Mouse (Mus musculus): ENCODE results near the gene Bysl.

Bysl gene

GRCm38 (mm10) chr17:47594183-47594968, 16.9 kb downstream of the Bysl start:
- DNase-seq (ENCODE audit: low spot score in 2 of 2), result peak; percentile 47 to 50

GRCm38 (mm10) chr17:47593854-47594182, 17.5 kb downstream of the Bysl start:
- DNase-seq (ENCODE audit: low spot score in 2 of 2), result no peak

GRCm38 (mm10) chr17:47593215-47593853, 18.0 kb downstream of the Bysl start:
- DNase-seq (ENCODE audit: low spot score in 2 of 2), result peak; percentile 78 to 89

DNA sequence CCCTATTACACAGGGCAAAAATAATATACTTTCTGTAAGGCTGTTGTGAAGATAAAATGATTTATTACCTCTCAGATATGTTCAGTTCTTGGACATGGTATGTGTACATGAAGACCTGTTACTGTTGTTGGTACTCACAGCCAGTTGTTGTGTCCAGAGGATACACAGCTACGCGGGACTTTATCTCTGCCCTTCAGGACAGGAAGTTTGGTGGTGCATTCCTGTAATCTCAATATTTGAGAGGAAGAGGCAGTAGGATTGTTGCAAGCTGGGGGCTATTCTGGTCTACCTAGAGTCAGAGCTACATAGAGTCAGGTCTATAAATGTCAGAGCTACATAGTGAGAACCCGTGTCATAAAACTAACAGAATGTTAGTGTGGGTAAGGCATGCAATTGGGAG, 20.2 kb downstream of the Bysl start:
- DNase-seq (ENCODE audit: low spot score in 2 of 2), result no peak

GRCm38 (mm10) chr17:47588517-47588916, 22.8 kb downstream of the Bysl start:
- no peak for DNase-seq (ENCODE audit: low spot score in 2 of 2)

DNA sequence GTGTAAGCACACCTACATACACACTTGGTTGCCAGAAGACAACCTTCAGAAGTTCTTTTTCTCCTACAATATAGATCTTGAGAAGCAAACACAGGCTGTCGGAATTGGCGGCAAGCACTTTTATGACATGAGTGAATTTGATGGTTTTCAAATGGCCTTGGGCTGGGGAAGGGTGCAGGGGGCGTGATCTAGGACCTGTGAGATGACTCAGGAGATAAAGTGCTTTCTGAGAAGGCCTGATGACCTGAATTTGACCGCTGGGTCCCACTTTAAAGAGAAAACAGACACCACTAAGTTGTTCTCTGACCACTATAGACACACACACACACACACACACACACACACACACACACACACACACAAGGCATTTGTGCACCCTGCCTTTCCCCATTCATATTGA, 30.3 kb downstream of the Bysl start:
- no peak for DNase-seq (ENCODE audit: low spot score in 2 of 2)

GRCm38 (mm10) chr17:47578655-47579054, 32.6 kb downstream of the Bysl start:
- no peak for DNase-seq (ENCODE audit: low spot score in 2 of 2)

GRCm38 (mm10) chr17:47574830-47575229, 36.5 kb downstream of the Bysl start:
- no peak for DNase-seq (ENCODE audit: low spot score in 2 of 2)

GRCm38 (mm10) chr17:47574028-47574427, 37.3 kb downstream of the Bysl start:
- DNase-seq (ENCODE audit: low spot score in 2 of 2), result no peak

GRCm38 (mm10) chr17:47572436-47572835, 38.9 kb downstream of the Bysl start:
- DNase-seq (ENCODE audit: low spot score in 2 of 2), result no peak

DNA sequence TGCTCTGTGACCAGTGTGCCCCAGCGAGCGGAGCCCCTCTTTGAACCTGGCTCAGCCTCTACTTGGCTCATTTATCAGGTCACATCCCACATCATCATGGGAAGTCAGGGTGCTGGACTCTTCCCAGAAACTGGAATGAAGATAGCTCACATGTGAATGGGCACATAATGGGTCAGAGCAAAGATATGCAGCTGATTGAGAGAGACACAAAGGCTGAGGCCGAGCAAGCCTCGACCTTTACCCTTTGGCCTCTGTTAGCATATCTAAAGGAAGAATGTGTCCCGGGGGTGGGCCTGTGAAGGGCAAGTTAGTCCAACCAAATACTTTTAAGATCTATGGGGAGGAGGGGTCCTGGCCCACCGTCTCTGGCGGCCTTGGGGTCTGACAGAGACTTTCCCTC, 39.7 kb downstream of the Bysl start:
- no peak for DNase-seq (ENCODE audit: low spot score in 2 of 2)

- no peak for DNase-seq (ENCODE audit: low spot score in 2 of 2)
Observed at GRCm38 (mm10) chr17:47568951-47569527, 42.3 kb downstream of the Bysl start.

GRCm38 (mm10) chr17:47568389-47568788, 42.9 kb downstream of the Bysl start:
- DNase-seq (ENCODE audit: low spot score in 2 of 2), result no peak

DNA sequence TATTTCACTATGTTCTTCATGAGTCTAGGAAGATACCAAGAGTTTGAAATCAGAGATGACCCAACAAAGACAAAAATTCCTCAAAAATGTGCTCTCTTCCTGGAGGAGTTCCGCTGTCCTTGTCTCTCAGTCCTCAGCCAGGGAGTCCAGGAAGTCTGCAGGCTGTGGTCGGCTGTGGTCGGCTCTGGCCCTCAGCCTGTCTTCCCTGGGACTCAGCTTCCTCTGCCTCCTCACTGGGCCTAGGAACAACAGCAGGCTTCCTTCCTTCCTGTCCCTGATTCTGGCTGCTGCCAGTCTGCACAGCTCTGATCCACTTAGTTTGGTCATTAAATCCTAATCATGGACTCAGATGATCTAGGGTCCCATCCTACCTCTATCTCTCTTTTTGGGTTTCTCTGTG, 44.0 kb downstream of the Bysl start:
- no peak for DNase-seq (ENCODE audit: low spot score in 2 of 2)

DNA sequence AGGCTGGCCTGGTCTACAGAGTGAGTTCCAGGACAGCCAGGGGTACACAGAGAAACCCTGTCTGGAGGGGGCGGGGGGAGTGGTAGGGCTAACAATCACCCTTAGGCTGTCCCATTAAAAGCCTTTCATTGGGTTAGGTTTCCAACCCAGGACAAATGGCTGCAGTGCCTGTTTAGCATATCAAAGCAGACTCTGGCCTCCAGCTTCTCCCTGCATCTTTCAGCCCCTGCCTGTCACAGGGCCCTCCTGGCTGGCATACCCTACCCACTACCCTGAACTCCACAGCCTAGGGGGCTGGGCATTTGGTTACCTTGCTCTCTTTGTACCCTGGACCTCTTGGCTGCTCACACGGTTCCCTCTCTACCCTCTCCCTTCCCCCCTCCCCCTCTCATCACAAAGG, 45.2 kb downstream of the Bysl start:
- no peak for DNase-seq (ENCODE audit: low spot score in 2 of 2)

- no peak for DNase-seq (ENCODE audit: low spot score in 2 of 2)
Observed at GRCm38 (mm10) chr17:47564612-47565011, 46.7 kb downstream of the Bysl start.

DNA sequence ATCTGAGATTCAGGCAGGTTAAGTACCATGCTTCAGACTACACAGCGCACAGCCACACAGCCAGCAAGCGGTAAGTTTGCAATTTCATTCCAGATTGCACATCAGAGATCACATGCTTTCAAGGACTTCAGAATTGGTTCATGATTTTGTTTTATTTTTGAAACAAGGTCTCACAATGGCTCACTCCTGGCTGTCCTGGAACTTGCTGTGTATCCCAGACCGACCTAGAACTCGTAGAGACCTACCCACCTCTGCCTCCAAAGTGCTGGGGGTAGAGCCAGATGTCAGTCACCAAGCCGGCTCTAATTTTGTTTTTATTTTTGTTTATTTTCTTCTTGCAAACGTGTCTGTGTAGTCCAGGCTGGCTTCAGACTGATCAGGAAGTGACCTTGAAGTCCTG, 48.4 kb downstream of the Bysl start:
- DNase-seq (ENCODE audit: low spot score in 2 of 2), result no peak

- DNase-seq (ENCODE audit: low spot score in 2 of 2), result no peak
Observed at GRCm38 (mm10) chr17:47559726-47560125, 51.6 kb downstream of the Bysl start.

DNA sequence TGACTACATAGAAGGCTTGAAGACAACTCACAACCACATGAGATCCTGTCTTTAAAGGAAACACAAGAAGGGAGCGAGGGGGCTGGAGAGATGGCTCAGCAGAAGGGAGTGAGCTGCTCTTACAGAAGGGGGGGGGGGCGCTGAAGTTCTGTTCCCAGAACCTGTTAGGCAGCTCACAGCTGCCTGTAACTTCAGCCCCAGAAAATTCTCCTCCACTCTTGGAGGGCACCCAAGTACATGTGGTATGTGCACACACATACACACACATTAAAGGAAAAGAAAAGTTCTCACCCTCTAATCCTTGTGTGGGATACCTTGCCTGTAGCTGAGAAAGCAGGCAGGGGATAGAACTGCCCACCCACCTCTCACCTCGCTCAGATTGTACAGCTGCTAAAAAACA, 54.1 kb downstream of the Bysl start:
- DNase-seq (ENCODE audit: low spot score in 2 of 2), result no peak

DNA sequence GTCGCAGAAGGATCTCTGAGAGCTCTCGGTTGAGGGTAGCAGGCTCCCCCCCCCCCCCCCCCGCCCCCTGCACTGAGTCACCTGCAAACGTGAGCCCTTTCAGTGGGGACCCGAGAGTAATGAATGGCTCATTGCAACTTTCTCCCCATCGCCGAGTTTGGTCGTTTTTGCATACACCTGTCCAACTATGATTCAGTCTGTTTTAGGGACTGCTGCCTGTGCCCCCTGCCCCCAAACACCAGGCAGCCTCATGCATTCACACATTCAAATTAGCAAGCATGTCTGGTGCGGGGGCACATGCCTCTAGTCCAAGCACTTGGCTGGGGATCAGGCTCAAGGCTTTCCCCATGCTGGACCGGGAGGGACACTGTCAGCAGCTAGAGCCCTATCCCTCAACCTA, 56.7 kb downstream of the Bysl start:
- no peak for DNase-seq (ENCODE audit: low spot score in 2 of 2)

DNA sequence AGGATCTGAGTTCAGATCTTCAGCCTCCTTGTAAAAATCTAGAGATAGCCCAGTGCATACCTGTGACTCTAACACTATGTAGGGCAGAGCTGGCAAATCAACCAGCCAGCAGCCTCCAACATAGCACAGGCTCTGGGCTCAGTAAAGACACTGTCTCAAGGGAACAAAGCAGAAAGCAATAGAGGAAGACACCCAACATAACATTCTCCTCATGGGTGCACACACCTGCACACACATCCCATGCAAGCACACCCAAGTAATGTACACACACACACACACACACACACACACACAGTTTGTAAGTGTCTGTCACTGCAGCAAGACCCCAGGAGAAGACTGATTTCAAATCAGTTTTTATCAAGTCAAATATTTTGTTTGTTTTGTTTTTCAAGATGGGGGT, 58.3 kb downstream of the Bysl start:
- no peak for DNase-seq (ENCODE audit: low spot score in 2 of 2)

DNA sequence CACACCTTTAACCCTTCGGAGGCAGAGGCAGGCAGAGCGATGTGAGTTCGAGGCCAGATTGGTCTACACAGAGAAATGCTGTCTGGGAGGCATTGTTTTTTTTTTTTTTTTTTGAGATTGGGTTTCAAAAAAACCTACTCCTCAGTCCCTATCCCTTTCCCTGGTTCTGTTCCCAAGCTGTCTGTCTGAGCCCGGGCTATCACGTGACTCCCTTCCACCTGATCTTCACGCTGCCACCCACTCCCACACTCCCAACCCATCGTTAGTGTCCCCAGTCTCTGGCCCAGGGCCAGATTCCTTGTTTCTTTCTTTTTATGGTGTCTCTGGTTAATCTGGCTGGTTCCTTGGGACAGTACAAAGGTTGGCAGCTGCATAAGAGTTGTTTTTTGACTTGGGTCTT, 60.2 kb downstream of the Bysl start:
- no peak for DNase-seq (ENCODE audit: low spot score in 2 of 2)

Data from frontal cortex, postnatal 10 days (tissue).